Mouse (Mus musculus) layer of hippocampus, adult 8-10 months (tissue): ENCODE results near the gene Fhod1. TPM values are rescaled to one million over a fixed set of nuclear protein-coding genes. Genes with fewer than 3 reads are reported as not detected.

Experiments
- microRNA-seq, 2 experiments: library from miRNA; unstranded; fragments of <30 nt; microRNA quantifications; one replicate each; pipeline ENCODE4 v1.2.0; 2022
- total RNA-seq, 4 experiments: library from RNA; stranded (reverse); gene quantifications; 2 replicates each; pipeline ENCODE4 v1.2.4; 2022

Gene Fhod1
- total RNA-seq, 4 experiments from 2014 or later, result 2.4 to 6.3 (median 5.2) TPM

Small RNA genes within 50 kb of the gene (microRNA-seq; reads per million reads assigned to microRNA genes)
- gene Gm27320 (0 reads per million in 2 experiments), gene Mir328 (12,191 to 16,863 reads per million in 2 experiments)

Other genes starting within 250 kb of the Fhod1 start
- not detected for gene Ces4a, start 216.2 kb downstream of the Fhod1 start, total RNA-seq
- 10 to 100 TPM; 19.5 to 27.1 (median 23.1) TPM for gene Cbfb, start 177.3 kb downstream of the Fhod1 start, total RNA-seq
- gene D230025D16Rik, start 122.8 kb downstream of the Fhod1 start, total RNA-seq, result 10 to 100 TPM; 34.1 to 38.6 (median 36.6) TPM
- gene B3gnt9, start 92.8 kb downstream of the Fhod1 start, total RNA-seq, result 1 to 10 TPM; 3.0 to 4.0 (median 3.8) TPM
- 10 to 100 TPM in 1 of 4 experiments, 1 to 10 TPM in 3; 9.2 to 10.1 (median 9.8) TPM for gene Tradd, start 83.3 kb downstream of the Fhod1 start, total RNA-seq
- gene Fbxl8, start 83.3 kb downstream of the Fhod1 start, total RNA-seq, result 1 to 10 TPM; 1.2 to 1.5 (median 1.5) TPM
- 10 to 100 TPM; 10.6 to 12.9 (median 12.0) TPM for gene Hsf4, start 78.2 kb downstream of the Fhod1 start, total RNA-seq
- 10 to 100 TPM in 2 of 4 experiments, 1 to 10 TPM in 2; 8.2 to 14.0 (median 11.6) TPM for gene Nol3, start 71.8 kb downstream of the Fhod1 start, total RNA-seq
- 10 to 100 TPM; 20.4 to 25.4 (median 21.7) TPM for gene 4931428F04Rik, start 58.1 kb downstream of the Fhod1 start, total RNA-seq
- gene Exoc3l, start 51.9 kb downstream of the Fhod1 start, total RNA-seq, result 1 to 10 TPM in 2 of 4 experiments, under 1 TPM in 2; 0.89 to 2.1 (median 1.0) TPM
- gene E2f4, start 50.3 kb downstream of the Fhod1 start, total RNA-seq, result 10 to 100 TPM; 36.4 to 38.9 (median 37.6) TPM
- gene Elmo3, start 42.4 kb downstream of the Fhod1 start, total RNA-seq, result 1 to 10 TPM in 2 of 4 experiments, under 1 TPM in 2; 0.63 to 2.3 (median 1.4) TPM
- 10 to 100 TPM in 1 of 4 experiments, 1 to 10 TPM in 3; 6.7 to 10.1 (median 8.7) TPM for gene Lrrc29, start 21.7 kb downstream of the Fhod1 start, total RNA-seq
- 10 to 100 TPM; 40.2 to 47.2 (median 43.3) TPM for gene Tmem208, start 21.6 kb downstream of the Fhod1 start, total RNA-seq
- 10 to 100 TPM; 13.9 to 15.4 (median 14.4) TPM for gene Slc9a5, start 890 bp upstream of the Fhod1 start, total RNA-seq
- gene Plekhg4, start 25.3 kb upstream of the Fhod1 start, total RNA-seq, result 1 to 10 TPM in 2 of 4 experiments, under 1 TPM in 2; 0.70 to 1.8 (median 0.95) TPM
- gene Kctd19, start 65.5 kb upstream of the Fhod1 start, total RNA-seq, result not detected
- gene Lrrc36, start 65.6 kb upstream of the Fhod1 start, total RNA-seq, result 1 to 10 TPM in 2 of 4 experiments, under 1 TPM in 2; 0.73 to 1.4 (median 1.1) TPM
- 10 to 100 TPM; 42.2 to 55.5 (median 47.9) TPM for gene Tppp3, start 123.6 kb upstream of the Fhod1 start, total RNA-seq
- gene Zdhhc1, start 148.9 kb upstream of the Fhod1 start, total RNA-seq, result 10 to 100 TPM; 35.1 to 41.2 (median 40.8) TPM
- not detected for gene Hsd11b2, start 170.8 kb upstream of the Fhod1 start, total RNA-seq
- gene Atp6v0d1, start 218.1 kb upstream of the Fhod1 start, total RNA-seq, result 100 to 1,000 TPM; 258 to 301 (median 285) TPM